In genomic region chr10:110716887-110717286, GRCm38 (mm10) we compare ENCODE assay signal across 15 mouse cellular contexts.
"Had no signal": no experiment of that assay in that cellular context is flagged by ENCODE, and none has a peak within 500 bp of the region (broad histone marks: within the 10 kb centered on the region; RNA-seq: fewer than 3 reads in every experiment).

No protein-coding gene starts in this region.

- H3K4me2 ChIP-seq: lung, embryonic 14.5 days; midbrain, embryonic 12.5 days; neural tube, embryonic 12.5 days had no signal

- H3K27ac ChIP-seq: kidney, postnatal 0 days; layer of hippocampus, adult 2 months; liver, embryonic 14.5 days; macrophage; midbrain, embryonic 12.5 days; neural tube, embryonic 12.5 days had no signal

- H3K36me3 ChIP-seq: midbrain, embryonic 12.5 days; neural tube, embryonic 12.5 days had no signal

- H3K4me3 ChIP-seq: layer of hippocampus, adult 2 months; megakaryocyte, embryonic 14.5 days; midbrain, embryonic 12.5 days; neural tube, embryonic 12.5 days had no signal

- H3K4me1 ChIP-seq: megakaryocyte, embryonic 14.5 days; midbrain, embryonic 12.5 days had no signal

- H3K9me3 ChIP-seq: midbrain, embryonic 12.5 days; neural tube, embryonic 12.5 days had no signal

- DNase-seq: kidney, adult 11 months; kidney, adult 9 months; kidney, postnatal 36 days; lung, embryonic 14.5 days; retina, postnatal 1 day; right cerebral cortex, postnatal 4 days; spleen, adult 18-20 months; thymus, postnatal 36 days had no signal

- H3K9ac ChIP-seq: liver, embryonic 14.5 days; lung, embryonic 14.5 days; midbrain, embryonic 12.5 days; neural tube, embryonic 12.5 days had no signal

- H3K27me3 ChIP-seq: megakaryocyte, embryonic 14.5 days; midbrain, embryonic 12.5 days; neural tube, embryonic 12.5 days had no signal
